Mouse (Mus musculus) cerebellum, adult 2 months (tissue): ENCODE results near the gene Lta. TPM values are rescaled to one million over a fixed set of nuclear protein-coding genes. Genes with fewer than 3 reads are reported as not detected.

ENCODE experiments used
- DNase-seq, 2 experiments: peaks; one replicate each; pipeline ENCODE4 v3.0.0; 2021
- H3K27ac ChIP-seq: fragments of 200-500 bp; 2 replicates; pipeline ENCODE4 v1.5.1; 2012; ENCODE audit warnings: low read length, control low read depth, inconsistent platforms; ENCODE audit not compliant: insufficient read depth
- H3K27me3 ChIP-seq: fragments of 200-500 bp; 2 replicates; pipeline ENCODE4 v1.6.1; 2012; ENCODE audit warnings: inconsistent platforms, mild to moderate bottlenecking, low read length, moderate library complexity; ENCODE audit not compliant: control insufficient read depth, insufficient read depth
- H3K4me1 ChIP-seq: fragments of 200-500 bp; 2 replicates; pipeline ENCODE4 v1.6.1; 2011; ENCODE audit warnings: low read length; ENCODE audit not compliant: control insufficient read depth, insufficient read depth
- H3K4me3 ChIP-seq: fragments of 200-500 bp; replicated peaks from 2 replicates; pipeline ENCODE3; 2011; ENCODE audit warnings: mild to moderate bottlenecking, low read depth, low read length, control low read depth; ENCODE audit not compliant: insufficient read depth
- CTCF ChIP-seq: fragments of 200-500 bp; IDR thresholded peaks from 2 replicates; pipeline ENCODE4 v1.5.1; 2011; ENCODE audit warnings: low read depth, mild to moderate bottlenecking, control low read depth, low read length, moderate library complexity, borderline replicate concordance; ENCODE audit not compliant: insufficient read depth
- POLR2A ChIP-seq: fragments of 200-500 bp; IDR thresholded peaks from 2 replicates; pipeline ENCODE4 v1.6.1; 2011; ENCODE audit warnings: low read length, control low read depth, borderline replicate concordance; ENCODE audit not compliant: insufficient read depth
- WGBS: fragments of 180-500 bp; shearing (Covaris S2); methylation state at CpG from one replicate; pipeline ENCODE4 v1.1.7; 2018; 5-methylcytosine and 5-hydroxymethylcytosine counted together
- polyA plus RNA-seq: library from polyadenylated mRNA; depleted of rRNA; stranded (reverse); fragments of >200 nt; gene quantifications from 2 replicates; pipeline ENCODE4 v1.2.3, GENCODE M21; 2012

The Lta gene
- polyA plus RNA-seq, 1 experiment, result 0.11 TPM

GRCm38 (mm10) chr17:35210593-35210992 is 5.4 kb upstream of the Lta start:
- DNase-seq, result no peak
- 82% methylated on average over 3 of the region's 3 CpGs for WGBS
- no peaks in the 10 kb centered on the region for H3K4me1 ChIP-seq
- TF ChIP-seq POLR2A (no peak), CTCF (no peak)
- H3K27ac ChIP-seq, result no peak overlapping the region
- no peak overlapping the region for H3K4me3 ChIP-seq
- no peaks in the 10 kb centered on the region for H3K27me3 ChIP-seq

GRCm38 (mm10) chr17:35209785-35210535 is 4.8 kb upstream of the Lta start:
- DNase-seq, result no peak

DNA sequence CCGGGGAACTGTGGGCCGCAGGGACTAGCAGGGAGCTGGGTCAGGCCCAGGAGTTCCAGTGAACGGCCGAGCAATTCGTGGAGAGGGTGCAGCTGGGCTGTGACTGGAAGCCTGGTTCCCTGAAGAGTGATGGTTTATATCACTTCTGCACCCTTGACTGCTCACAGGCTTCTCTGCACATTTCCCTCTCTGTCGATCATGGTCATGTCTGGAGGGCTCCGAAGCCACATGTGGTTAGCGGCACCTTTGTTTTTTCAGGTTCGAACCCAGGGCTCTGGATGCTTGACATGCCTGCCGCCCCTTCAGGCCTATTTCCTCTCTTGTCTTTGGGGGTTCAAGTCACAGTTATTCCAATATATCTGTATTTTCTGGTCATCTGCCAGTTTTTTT is 224 bp upstream of the Lta start:
- Histone ChIP-seq H3K4me1 (no peaks in the 10 kb centered on the region), H3K27me3 (no peaks in the 10 kb centered on the region), H3K4me3 (no peak overlapping the region), H3K27ac (no peak overlapping the region)
- no peak for DNase-seq
- TF ChIP-seq POLR2A (no peak), CTCF (no peak)
- WGBS, result 61% methylated on average over 10 of the region's 10 CpGs

More at GRCm38 (mm10) chr17:35209785-35210535, 4.8 kb upstream of the Lta start:
- Histone ChIP-seq H3K27me3 (no peaks in the 10 kb centered on the region), H3K4me1 (no peaks in the 10 kb centered on the region), H3K4me3 (no peak overlapping the region), H3K27ac (no peak overlapping the region)
- TF ChIP-seq CTCF (no peak), POLR2A (no peak)
- 68% methylated on average over 12 of the region's 12 CpGs for WGBS

DNA sequence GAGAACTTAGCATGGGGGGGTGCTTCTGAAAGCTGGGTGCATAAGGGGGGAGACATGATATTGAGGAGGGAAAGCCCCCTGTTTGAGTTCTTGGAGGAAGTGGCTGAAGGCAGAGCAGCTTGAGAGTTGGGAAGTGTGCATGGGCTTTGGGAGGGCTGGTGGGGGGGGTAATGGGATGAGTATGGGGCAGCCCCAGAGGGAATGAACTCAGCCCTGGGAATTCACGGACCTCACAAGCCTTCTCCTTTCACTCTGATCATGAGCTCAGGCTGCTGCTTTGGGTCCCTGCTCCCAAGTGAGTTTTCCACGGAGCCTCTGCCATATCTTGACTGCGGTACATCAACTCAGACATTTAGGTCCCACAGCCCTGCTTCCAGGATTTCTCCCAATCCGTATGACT is 2.7 kb downstream of the Lta start:
- no peak overlapping the region for H3K27ac ChIP-seq
- TF ChIP-seq CTCF (no peak), POLR2A (no peak)
- H3K4me3 ChIP-seq, result no peak overlapping the region
- no peaks in the 10 kb centered on the region for H3K27me3 ChIP-seq
- no peaks in the 10 kb centered on the region for H3K4me1 ChIP-seq
- no peak for DNase-seq
- WGBS, result 69% methylated on average over 4 of the region's 4 CpGs

DNA sequence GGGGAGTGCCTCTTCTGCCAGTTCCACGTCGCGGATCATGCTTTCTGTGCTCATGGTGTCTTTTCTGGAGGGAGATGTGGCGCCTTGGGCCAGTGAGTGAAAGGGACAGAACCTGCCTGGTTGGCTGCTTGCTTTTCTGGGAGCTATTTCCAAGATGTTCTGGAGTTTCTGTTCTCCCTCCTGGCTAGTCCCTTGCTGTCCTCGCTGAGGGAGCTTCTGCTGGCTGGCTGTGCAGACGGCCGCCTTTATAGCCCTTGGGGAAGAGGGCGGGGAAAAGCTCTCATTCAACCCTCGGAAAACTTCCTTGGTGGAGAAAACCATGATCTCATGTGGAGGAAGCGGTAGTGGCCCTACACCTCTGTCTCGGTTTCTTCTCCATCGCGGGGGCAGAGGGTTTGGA is 3.4 kb downstream of the Lta start, which contains the start of gene Tnf:
Tnf (minus strand) TSS at position 221 of the 400 bp plus-strand sequence.
- WGBS, result 38% methylated on average over 13 of the region's 13 CpGs
- DNase-seq, result no peak
- no peaks in the 10 kb centered on the region for H3K27me3 ChIP-seq
- TF ChIP-seq POLR2A (no peak), CTCF (no peak)
- no peak within 1 kb of the TSS for H3K27ac ChIP-seq
- no peak within 1 kb of the TSS for H3K4me3 ChIP-seq
- H3K4me1 ChIP-seq, result no peaks in the 10 kb centered on the region

GRCm38 (mm10) chr17:35201128-35201527 is 4.0 kb downstream of the Lta start:
- no peak for TF ChIP-seq POLR2A
- no peak for TF ChIP-seq CTCF
- no peak overlapping the region for H3K27ac ChIP-seq
- 75% methylated on average over 11 of the region's 11 CpGs for WGBS

DNA sequence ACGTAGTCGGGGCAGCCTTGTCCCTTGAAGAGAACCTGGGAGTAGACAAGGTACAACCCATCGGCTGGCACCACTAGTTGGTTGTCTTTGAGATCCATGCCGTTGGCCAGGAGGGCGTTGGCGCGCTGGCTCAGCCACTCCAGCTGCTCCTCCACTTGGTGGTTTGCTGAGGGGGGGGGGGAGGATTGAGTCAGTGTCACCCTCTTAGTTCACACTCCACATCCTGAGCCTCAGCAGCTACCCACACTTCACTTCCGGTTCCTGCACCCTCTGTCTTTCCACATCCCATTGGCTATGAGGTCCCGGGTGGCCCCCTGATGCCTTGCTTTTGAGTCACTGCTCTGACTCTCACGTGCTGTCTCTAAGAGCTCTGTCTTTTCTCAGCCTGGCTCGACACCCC is 4.8 kb downstream of the Lta start:
- Histone ChIP-seq H3K4me3 (no peak overlapping the region), H3K27ac (no peak overlapping the region), H3K4me1 (no peaks in the 10 kb centered on the region), H3K27me3 (no peaks in the 10 kb centered on the region)
- 78% methylated on average over 11 of the region's 11 CpGs for WGBS
- DNase-seq, result no peak
- TF ChIP-seq POLR2A (no peak), CTCF (no peak)

More at GRCm38 (mm10) chr17:35201128-35201527, 4.0 kb downstream of the Lta start:
- Histone ChIP-seq H3K27me3 (no peaks in the 10 kb centered on the region), H3K4me1 (no peaks in the 10 kb centered on the region), H3K4me3 (no peak overlapping the region)
- DNase-seq, result no peak

- H3K4me3 ChIP-seq, result no peak overlapping the region
- no peaks in the 10 kb centered on the region for H3K4me1 ChIP-seq
- TF ChIP-seq POLR2A (no peak), CTCF (no peak)
- DNase-seq, result no peak
- 25% methylated on average over 8 of the region's 8 CpGs for WGBS
- no peaks in the 10 kb centered on the region for H3K27me3 ChIP-seq
- no peak overlapping the region for H3K27ac ChIP-seq
These were observed 6.2 kb downstream of the Lta start for GRCm38 (mm10) chr17:35198946-35199345.
